9 mouse cellular contexts compared by ENCODE assay signal in the genomic region with DNA sequence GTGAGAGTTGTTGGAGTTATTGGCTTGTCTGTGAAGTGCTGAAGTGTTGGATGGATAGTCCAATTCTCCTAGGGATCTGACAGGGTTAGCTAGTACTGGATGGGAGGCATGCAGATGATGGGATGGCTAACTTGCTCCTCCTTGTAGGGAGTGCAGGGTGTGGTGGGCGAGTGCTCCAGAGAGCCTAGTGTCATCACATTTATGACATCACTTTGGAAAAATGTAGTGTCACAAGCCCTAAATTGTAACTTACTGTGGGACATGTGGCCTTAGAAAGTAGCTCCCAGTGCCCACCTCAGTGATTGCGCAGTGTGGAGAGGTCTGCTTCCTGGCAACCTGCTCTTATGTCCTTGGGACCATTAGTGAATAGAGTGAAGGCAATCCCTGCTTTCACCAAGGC. TPM values are rescaled to one million over a fixed set of nuclear protein-coding genes. Genes with fewer than 3 reads are reported as not detected.
DNase-seq lines count a peak whose midpoint lies in the region; ATAC-seq lines count a peak whose summit lies in the region.
"Had no signal": no experiment of that assay in that cellular context is flagged by ENCODE, and none has a peak within 500 bp of the region (broad histone marks: within the 10 kb centered on the region; RNA-seq: fewer than 3 reads in every experiment).

No protein-coding gene starts in this region.

- WGBS in heart, embryonic 12.5 days = 64% methylated on average over 2 of the region's 2 CpGs
- 87% methylated on average over 2 of the region's 2 CpGs for WGBS in embryonic facial prominence, embryonic 10.5 days
- WGBS in hindbrain, embryonic 13.5 days = 86% methylated on average over 2 of the region's 2 CpGs
- WGBS in midbrain, embryonic 10.5 days = 84% methylated on average over 2 of the region's 2 CpGs

- H3K4me3 ChIP-seq in heart, embryonic 12.5 days = peak overlapping the region; percentile 14; the same call in 1 of the 2 replicates
- peak overlapping the region; percentile 98; the same call in 1 of the 2 replicates for H3K4me3 ChIP-seq in embryonic facial prominence, embryonic 10.5 days
- H3K4me3 ChIP-seq in hindbrain, embryonic 13.5 days = peak overlapping the region; percentile 16
- H3K4me3 ChIP-seq in midbrain, embryonic 10.5 days = peak overlapping the region; percentile 99; the same call in 1 of the 2 replicates

- H3K36me3 ChIP-seq in heart, embryonic 12.5 days = peaks cover 8% of the 10 kb centered on the region; the same call in 1 of the 2 replicates
- peaks cover 31% of the 10 kb centered on the region for H3K36me3 ChIP-seq in embryonic facial prominence, embryonic 10.5 days (replicated peaks)
- H3K36me3 ChIP-seq in hindbrain, embryonic 13.5 days = peaks cover 7% of the 10 kb centered on the region; the same call in 1 of the 2 replicates
- peaks cover 30% of the 10 kb centered on the region for H3K36me3 ChIP-seq in midbrain, embryonic 10.5 days

- ATAC-seq in heart, embryonic 12.5 days (ENCODE audit: insufficient number of reproducible peaks, low FRiP score) = no peak
- ATAC-seq in hindbrain, embryonic 13.5 days (ENCODE audit: low FRiP score) = no peak

- H3K4me1 ChIP-seq in heart, embryonic 12.5 days (replicated peaks) = peaks cover 46% of the 10 kb centered on the region
- peaks cover 50% of the 10 kb centered on the region for H3K4me1 ChIP-seq in embryonic facial prominence, embryonic 10.5 days
- H3K4me1 ChIP-seq in hindbrain, embryonic 13.5 days (replicated peaks) = peaks cover 56% of the 10 kb centered on the region
- H3K4me1 ChIP-seq in midbrain, embryonic 10.5 days = peaks cover 56% of the 10 kb centered on the region

- H3K9me3 ChIP-seq in heart, embryonic 12.5 days (replicated peaks) = no peaks in the 10 kb centered on the region
- no peaks in the 10 kb centered on the region for H3K9me3 ChIP-seq in embryonic facial prominence, embryonic 10.5 days
- H3K9me3 ChIP-seq in hindbrain, embryonic 13.5 days = no peaks in the 10 kb centered on the region
- H3K9me3 ChIP-seq in midbrain, embryonic 10.5 days (replicated peaks) = no peaks in the 10 kb centered on the region

- DNase-seq in heart, postnatal 25 days (ENCODE audit: low spot score) = no peak
- no peak for DNase-seq in embryonic facial prominence, embryonic 10.5 days (ENCODE audit: low spot score)
- DNase-seq in midbrain, embryonic 10.5 days (ENCODE audit: low spot score) = no peak
- DNase-seq in embryo, embryonic 10 days (ENCODE audit: low spot score) = no peak
- DNase-seq in spleen, postnatal 14 days (ENCODE audit: low spot score in 2 of 2) = no peak
- DNase-seq in urinary bladder, postnatal 14 days (ENCODE audit: low spot score) = no peak

- H3K27ac ChIP-seq in heart, embryonic 12.5 days (ENCODE audit: poor library complexity, severe bottlenecking) = peak overlapping the region; percentile 5; the same call in 1 of the 2 replicates
- H3K27ac ChIP-seq in embryonic facial prominence, embryonic 10.5 days (replicated peaks) = no peak overlapping the region
- H3K27ac ChIP-seq in hindbrain, embryonic 13.5 days = no peak overlapping the region
- no peak overlapping the region for H3K27ac ChIP-seq in midbrain, embryonic 10.5 days (replicated peaks)

- no peaks in the 10 kb centered on the region for H3K27me3 ChIP-seq in heart, embryonic 12.5 days (replicated peaks)
- H3K27me3 ChIP-seq in embryonic facial prominence, embryonic 10.5 days (replicated peaks; ENCODE audit: low read depth, poor library complexity, severe bottlenecking) = no peaks in the 10 kb centered on the region
- no peaks in the 10 kb centered on the region for H3K27me3 ChIP-seq in hindbrain, embryonic 13.5 days
- peaks cover 9% of the 10 kb centered on the region for H3K27me3 ChIP-seq in midbrain, embryonic 10.5 days (ENCODE audit: low read depth, poor library complexity, severe bottlenecking)
- H3K27me3 ChIP-seq: CH12.LX had no signal

- peak overlapping the region; percentile 39; the same call in 1 of the 2 replicates for H3K9ac ChIP-seq in heart, embryonic 12.5 days
- 0 out of 2 replicates have a peak overlapping the region, but pooled peaks have one; percentile 11 for H3K9ac ChIP-seq in hindbrain, embryonic 13.5 days

- peak overlapping the region; percentile 50 for H3K4me2 ChIP-seq in heart, embryonic 12.5 days
- peak overlapping the region; percentile 79 for H3K4me2 ChIP-seq in hindbrain, embryonic 13.5 days

- intact Hi-C loops in heart, postnatal 25 days (cut with DNase I) = no loop called here

RNA-seq across cellular contexts. Expression of a gene that starts 2.3 kb away (rescaled TPM):
- 59.5 and 64.4 TPM in 2 replicates for polyA plus RNA-seq in heart, embryonic 12.5 days (2016; fragmentation: Nextera tagmentation; extraction: Ambion mirVana)
- total RNA-seq in heart, postnatal 25 days (2021) = 100 to 1,000 TPM; 127 to 128 TPM
- 59.1 and 62.5 TPM in 2 replicates for polyA plus RNA-seq in embryonic facial prominence, embryonic 10.5 days (2016; fragmentation: Nextera tagmentation; extraction: Ambion mirVana)
- polyA plus RNA-seq in hindbrain, embryonic 13.5 days (2015; fragmentation: Nextera tagmentation; extraction: Ambion mirVana) = 71.5 and 78.9 TPM in 2 replicates
- 68.1 and 80.5 TPM in 2 replicates for polyA plus RNA-seq in midbrain, embryonic 10.5 days (2016; fragmentation: Nextera tagmentation; extraction: Ambion mirVana)

RNA-seq across cellular contexts. Expression of a gene that starts 37.0 kb away (rescaled TPM):
- 3.9 and 6.2 TPM in 2 replicates for polyA plus RNA-seq in heart, embryonic 12.5 days (2016; fragmentation: Nextera tagmentation; extraction: Ambion mirVana)
- 10 to 100 TPM; 14.0 to 18.3 TPM for total RNA-seq in heart, postnatal 25 days (2021)
- polyA plus RNA-seq in embryonic facial prominence, embryonic 10.5 days (2016; fragmentation: Nextera tagmentation; extraction: Ambion mirVana) = 1.2 and 1.7 TPM in 2 replicates
- polyA plus RNA-seq in hindbrain, embryonic 13.5 days (2015; fragmentation: Nextera tagmentation; extraction: Ambion mirVana) = 13.4 and 13.6 TPM in 2 replicates
- 4.3 and 6.2 TPM in 2 replicates for polyA plus RNA-seq in midbrain, embryonic 10.5 days (2016; fragmentation: Nextera tagmentation; extraction: Ambion mirVana)

Comparison
In these comparisons a context has a peak if more than half of its experiments do, and no peak if none do; other contexts are left out.
1. H3K4me3 ChIP-seq: peak in every context shown above with its lines; median percentile 99 in midbrain, embryonic 10.5 days; 98 in embryonic facial prominence, embryonic 10.5 days; 16 in hindbrain, embryonic 13.5 days; 14 in heart, embryonic 12.5 days.